Mouse (Mus musculus) c-Kit-positive CD71-positive TER-119-positive erythroid progenitor cells, embryonic 14.5 days (primary cell): ENCODE measurements around the gene Tut7.
A peak's percentile ranks its signal among the peaks of the same experiment; 100 is the strongest.
"Not testable (repeated sequence)": the region's sequence is repeated elsewhere in the genome, so short reads cannot be mapped to it uniquely, and the experiment has no call there.

Source experiments
- DNase-seq: peaks from one replicate; pipeline ENCODE4 v3.0.0-alpha.2; 2013; ENCODE audit warnings: low spot score

The Tut7 gene

GRCm38 (mm10) chr13:59822507-59823462 lies at the start of gene Tut7:
Tut7 (minus strand) TSS chr13:59823147.
- DNase-seq, result peak; percentile 92

GRCm38 (mm10) chr13:59872446-59872845 lies 49.5 kb upstream of the Tut7 start:
- DNase-seq, result no peak

- DNase-seq, result no peak
Observed at GRCm38 (mm10) chr13:59870004-59870403, 47.1 kb upstream of the Tut7 start.

GRCm38 (mm10) chr13:59868011-59868649 lies 45.2 kb upstream of the Tut7 start:
- DNase-seq, result no peak

- DNase-seq, result no peak
Observed at GRCm38 (mm10) chr13:59867103-59867502, 44.2 kb upstream of the Tut7 start.

- no peak for DNase-seq
Observed at GRCm38 (mm10) chr13:59859515-59859914, 36.6 kb upstream of the Tut7 start.

GRCm38 (mm10) chr13:59856286-59857070 lies 33.5 kb upstream of the Tut7 start:
- DNase-seq, result no peak

GRCm38 (mm10) chr13:59853471-59853870 lies 30.5 kb upstream of the Tut7 start:
- DNase-seq, result no peak

- no peak for DNase-seq
Observed at GRCm38 (mm10) chr13:59850373-59850772, 27.4 kb upstream of the Tut7 start.

- no peak for DNase-seq
Observed at GRCm38 (mm10) chr13:59844661-59845060, 21.7 kb upstream of the Tut7 start.

- DNase-seq, result no peak
Observed at GRCm38 (mm10) chr13:59843976-59844375, 21.0 kb upstream of the Tut7 start.

GRCm38 (mm10) chr13:59842226-59843210 lies 19.6 kb upstream of the Tut7 start:
- peak; percentile 87 for DNase-seq

GRCm38 (mm10) chr13:59841761-59842160 lies 18.8 kb upstream of the Tut7 start:
- not testable (repeated sequence) for DNase-seq

GRCm38 (mm10) chr13:59840429-59841169 lies 17.7 kb upstream of the Tut7 start:
- DNase-seq, result peak; percentile 91

- no peak for DNase-seq
Observed at GRCm38 (mm10) chr13:59839356-59839755, 16.4 kb upstream of the Tut7 start.

- DNase-seq, result no peak
Observed at GRCm38 (mm10) chr13:59838464-59838863, 15.5 kb upstream of the Tut7 start.

GRCm38 (mm10) chr13:59836811-59837210 lies 13.9 kb upstream of the Tut7 start:
- no peak for DNase-seq

- no peak for DNase-seq
Observed at GRCm38 (mm10) chr13:59836101-59836798, 13.3 kb upstream of the Tut7 start.

GRCm38 (mm10) chr13:59834786-59835452 lies 12.0 kb upstream of the Tut7 start:
- DNase-seq, result no peak
